Mouse (Mus musculus): Measurements from ENCODE around the gene Capzb. TPM values are rescaled to one million over a fixed set of nuclear protein-coding genes. Genes with fewer than 3 reads are reported as not detected.
A peak's percentile ranks its signal among the peaks of the same experiment; 100 is the strongest.

The Capzb gene
- polyA plus RNA-seq, 1 experiment from 2014 or later, result 434 TPM

DNA sequence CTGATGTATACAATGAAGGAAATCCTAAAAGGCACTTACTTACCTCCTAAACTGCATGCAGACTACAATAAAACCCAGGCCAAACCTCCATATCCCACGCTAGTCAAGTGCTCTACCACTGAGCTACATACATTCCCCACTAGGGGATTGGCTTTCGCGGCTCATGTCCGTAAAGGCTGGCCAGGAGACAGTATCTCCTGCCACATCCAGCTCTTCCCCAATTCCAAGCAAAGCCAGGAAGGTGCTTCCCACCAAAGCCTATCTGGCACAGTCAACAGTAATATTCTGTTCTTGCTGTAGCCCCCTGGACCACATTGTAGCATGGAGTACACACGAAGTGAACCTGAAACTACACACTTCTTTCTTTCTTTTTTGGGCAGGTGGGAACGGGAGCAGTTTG lies 117.0 kb downstream of the Capzb start:
- ATAC-seq (ENCODE audit: insufficient read depth, low FRiP score), result no peak

GRCm38 (mm10) chr4:139310171-139310898 lies 117.6 kb downstream of the Capzb start, which contains the start of the genes Pqlc2 and Akr7a5:
Gene Pqlc2, minus strand, starts transcription at chr4:139310708.
Gene Akr7a5, plus strand, starts transcription at chr4:139310744.
- H3K27me3 ChIP-seq (ENCODE audit: control insufficient read depth, insufficient read depth, low read length), result no peaks in the 10 kb centered on the region

More for the DNA sequence above, 117.0 kb downstream of the Capzb start:
- H3K4me3 ChIP-seq (replicated peaks; ENCODE audit: low read length), result peak overlapping the region; percentile 95
- no peaks in the 10 kb centered on the region for H3K36me3 ChIP-seq (ENCODE audit: control insufficient read depth, insufficient read depth, low read length)
- no peak overlapping the region for H3K27ac ChIP-seq (ENCODE audit: low read length)
- H3K9me3 ChIP-seq (replicated peaks; ENCODE audit: control insufficient read depth, low read length), result no peaks in the 10 kb centered on the region
- H3K4me2 ChIP-seq (ENCODE audit: low read depth, low read length), result peak overlapping the region; percentile 92
- H3K9ac ChIP-seq (ENCODE audit: low read length), result peak overlapping the region; percentile 96
- no peaks in the 10 kb centered on the region for H3K27me3 ChIP-seq (ENCODE audit: control insufficient read depth, insufficient read depth, low read length)
- whole genome bisulfite sequencing, result 28% methylated on average over 6 of the region's 6 CpGs
- H3K4me1 ChIP-seq (ENCODE audit: control insufficient read depth, insufficient read depth, low read length), result peaks cover 17% of the 10 kb centered on the region

GRCm38 (mm10) chr4:139310899-139311701 lies 118.4 kb downstream of the Capzb start:
- ATAC-seq (ENCODE audit: insufficient read depth, low FRiP score), result peak; percentile 65
- no peaks in the 10 kb centered on the region for H3K9me3 ChIP-seq (replicated peaks; ENCODE audit: control insufficient read depth, low read length)
- peaks cover 17% of the 10 kb centered on the region for H3K4me1 ChIP-seq (ENCODE audit: control insufficient read depth, insufficient read depth, low read length)
- H3K4me2 ChIP-seq (ENCODE audit: low read depth, low read length), result peak overlapping the region; percentile 92
- peak overlapping the region; percentile 83 for H3K27ac ChIP-seq (ENCODE audit: low read length)
- H3K36me3 ChIP-seq (ENCODE audit: control insufficient read depth, insufficient read depth, low read length), result no peaks in the 10 kb centered on the region
- peak overlapping the region; percentile 96 for H3K9ac ChIP-seq (ENCODE audit: low read length)
- under 1% methylated on average over 53 of the region's 53 CpGs for WGBS
- H3K4me3 ChIP-seq (replicated peaks; ENCODE audit: low read length), result peak overlapping the region; percentile 95
- H3K27me3 ChIP-seq (ENCODE audit: control insufficient read depth, insufficient read depth, low read length), result no peaks in the 10 kb centered on the region

More at GRCm38 (mm10) chr4:139310171-139310898, 117.6 kb downstream of the Capzb start, which contains the start of the genes Pqlc2 and Akr7a5:
- peak within 1 kb of the TSS; percentile 96 for H3K9ac ChIP-seq (ENCODE audit: low read length)
- H3K4me2 ChIP-seq (ENCODE audit: low read depth, low read length), result peak within 1 kb of the TSS; percentile 92
- H3K9me3 ChIP-seq (replicated peaks; ENCODE audit: control insufficient read depth, low read length), result no peaks in the 10 kb centered on the region
- under 1% methylated on average over 63 of the region's 63 CpGs for WGBS
- peak within 1 kb of the TSS; percentile 95 for H3K4me3 ChIP-seq (replicated peaks; ENCODE audit: low read length)
- ATAC-seq (ENCODE audit: insufficient read depth, low FRiP score), result peak; percentile 91
- peak within 1 kb of the TSS; percentile 83 for H3K27ac ChIP-seq (ENCODE audit: low read length)
- H3K4me1 ChIP-seq (ENCODE audit: control insufficient read depth, insufficient read depth, low read length), result peaks cover 17% of the 10 kb centered on the region
- no peaks in the 10 kb centered on the region for H3K36me3 ChIP-seq (ENCODE audit: control insufficient read depth, insufficient read depth, low read length)

DNA sequence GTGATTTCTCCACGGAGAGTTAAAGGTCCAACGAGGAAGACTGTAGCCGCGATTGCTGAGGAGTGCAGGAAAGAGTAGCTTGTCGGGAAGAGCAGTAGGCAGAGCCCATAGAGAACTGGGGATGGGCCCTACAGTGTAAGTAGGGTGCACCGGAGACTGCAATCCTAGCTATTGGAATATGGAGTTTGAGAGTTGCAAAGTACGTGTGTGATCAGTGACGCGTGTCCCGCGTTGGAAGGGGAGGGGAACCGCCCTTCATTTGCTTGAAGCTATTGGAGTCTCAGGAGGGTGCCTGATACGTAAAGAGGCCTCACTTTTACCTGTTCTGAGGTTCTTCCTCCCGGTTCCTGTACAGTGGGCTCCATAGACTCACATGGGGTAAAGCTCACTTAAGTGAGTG lies 119.0 kb downstream of the Capzb start:
- Histone ChIP-seq H3K36me3 (ENCODE audit: control insufficient read depth, insufficient read depth, low read length) (no peaks in the 10 kb centered on the region), H3K27me3 (ENCODE audit: control insufficient read depth, insufficient read depth, low read length) (no peaks in the 10 kb centered on the region), H3K4me1 (ENCODE audit: control insufficient read depth, insufficient read depth, low read length) (peaks cover 17% of the 10 kb centered on the region), H3K4me2 (ENCODE audit: low read depth, low read length) (peak overlapping the region; percentile 92), H3K4me3 (replicated peaks; ENCODE audit: low read length) (peak overlapping the region; percentile 95), H3K9ac (ENCODE audit: low read length) (peak overlapping the region; percentile 96), H3K9me3 (replicated peaks; ENCODE audit: control insufficient read depth, low read length) (no peaks in the 10 kb centered on the region), H3K27ac (ENCODE audit: low read length) (peak overlapping the region; percentile 25; the same call in 1 of the 2 replicates)
- 16% methylated on average over 14 of the region's 14 CpGs for WGBS
- no peak for ATAC-seq (ENCODE audit: insufficient read depth, low FRiP score)

DNA sequence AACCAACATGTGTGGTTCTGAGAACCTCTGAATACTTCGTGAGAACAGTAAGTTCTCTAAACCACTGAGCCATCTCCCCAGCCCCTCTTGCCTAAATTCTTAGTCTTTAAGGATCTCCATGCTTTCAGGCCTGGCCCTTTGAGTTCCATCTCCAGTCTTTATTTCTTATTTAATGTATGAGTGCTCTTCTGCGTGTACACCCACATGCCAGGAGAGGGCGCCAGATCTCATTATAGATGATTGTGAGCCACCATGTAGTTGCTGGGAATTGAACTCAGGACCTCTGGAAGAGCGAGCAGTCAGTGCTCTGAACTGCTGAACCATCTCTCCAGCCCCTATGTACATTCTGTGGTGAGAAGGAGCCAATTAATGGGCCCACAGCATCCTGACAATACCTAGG lies 119.9 kb downstream of the Capzb start:
- Histone ChIP-seq H3K4me1 (ENCODE audit: control insufficient read depth, insufficient read depth, low read length) (peaks cover 17% of the 10 kb centered on the region), H3K9ac (ENCODE audit: low read length) (no peak overlapping the region), H3K4me2 (ENCODE audit: low read depth, low read length) (no peak overlapping the region), H3K4me3 (replicated peaks; ENCODE audit: low read length) (no peak overlapping the region), H3K36me3 (ENCODE audit: control insufficient read depth, insufficient read depth, low read length) (no peaks in the 10 kb centered on the region), H3K9me3 (replicated peaks; ENCODE audit: control insufficient read depth, low read length) (no peaks in the 10 kb centered on the region), H3K27me3 (ENCODE audit: control insufficient read depth, insufficient read depth, low read length) (no peaks in the 10 kb centered on the region), H3K27ac (ENCODE audit: low read length) (no peak overlapping the region)
- WGBS, result 61% methylated on average over 4 of the region's 4 CpGs
- no peak for ATAC-seq (ENCODE audit: insufficient read depth, low FRiP score)

- H3K9me3 ChIP-seq (replicated peaks; ENCODE audit: control insufficient read depth, low read length), result no peaks in the 10 kb centered on the region
- H3K36me3 ChIP-seq (ENCODE audit: control insufficient read depth, insufficient read depth, low read length), result no peaks in the 10 kb centered on the region
- no peak overlapping the region for H3K4me3 ChIP-seq (replicated peaks; ENCODE audit: low read length)
- no peak overlapping the region for H3K4me2 ChIP-seq (ENCODE audit: low read depth, low read length)
- ATAC-seq (ENCODE audit: insufficient read depth, low FRiP score), result no peak
- H3K27ac ChIP-seq (ENCODE audit: low read length), result no peak overlapping the region
- H3K27me3 ChIP-seq (ENCODE audit: control insufficient read depth, insufficient read depth, low read length), result no peaks in the 10 kb centered on the region
- no peak overlapping the region for H3K9ac ChIP-seq (ENCODE audit: low read length)
- 89% methylated on average over 11 of the region's 11 CpGs for WGBS
- H3K4me1 ChIP-seq (ENCODE audit: control insufficient read depth, insufficient read depth, low read length), result no peaks in the 10 kb centered on the region
Measured at GRCm38 (mm10) chr4:139318449-139318848, 125.8 kb downstream of the Capzb start.

GRCm38 (mm10) chr4:139319740-139320139 lies 127.0 kb downstream of the Capzb start:
- no peaks in the 10 kb centered on the region for H3K27me3 ChIP-seq (ENCODE audit: control insufficient read depth, insufficient read depth, low read length)
- no peak overlapping the region for H3K27ac ChIP-seq (ENCODE audit: low read length)
- no peaks in the 10 kb centered on the region for H3K9me3 ChIP-seq (replicated peaks; ENCODE audit: control insufficient read depth, low read length)
- H3K9ac ChIP-seq (ENCODE audit: low read length), result no peak overlapping the region
- H3K36me3 ChIP-seq (ENCODE audit: control insufficient read depth, insufficient read depth, low read length), result no peaks in the 10 kb centered on the region
- no peak overlapping the region for H3K4me2 ChIP-seq (ENCODE audit: low read depth, low read length)
- H3K4me1 ChIP-seq (ENCODE audit: control insufficient read depth, insufficient read depth, low read length), result no peaks in the 10 kb centered on the region
- no peak for ATAC-seq (ENCODE audit: insufficient read depth, low FRiP score)
- WGBS, result 88% methylated on average over 4 of the region's 4 CpGs
- H3K4me3 ChIP-seq (replicated peaks; ENCODE audit: low read length), result no peak overlapping the region

GRCm38 (mm10) chr4:139330605-139331004 lies 137.9 kb downstream of the Capzb start:
- Histone ChIP-seq H3K4me3 (replicated peaks; ENCODE audit: low read length) (peak overlapping the region; percentile 34), H3K4me2 (ENCODE audit: low read depth, low read length) (peak overlapping the region; percentile 48), H3K4me1 (ENCODE audit: control insufficient read depth, insufficient read depth, low read length) (no peaks in the 10 kb centered on the region), H3K27ac (ENCODE audit: low read length) (no peak overlapping the region), H3K36me3 (ENCODE audit: control insufficient read depth, insufficient read depth, low read length) (no peaks in the 10 kb centered on the region), H3K9ac (ENCODE audit: low read length) (no peak overlapping the region), H3K27me3 (ENCODE audit: control insufficient read depth, insufficient read depth, low read length) (no peaks in the 10 kb centered on the region), H3K9me3 (replicated peaks; ENCODE audit: control insufficient read depth, low read length) (no peaks in the 10 kb centered on the region)
- WGBS, result 9% methylated on average over 10 of the region's 10 CpGs
- peak; percentile 88 for ATAC-seq (ENCODE audit: insufficient read depth, low FRiP score)

Data from stomach, embryonic 16.5 days (tissue).